Mouse (Mus musculus): ENCODE measurements at regions not wholly inside any gene's neighbourhood (a gene's known extent, or its start where the extent isn't known, plus 50 kb on each side); places are given as distances from the start of the nearest gene placed in this dataset.

- 71% methylated on average over 6 of the region's 6 CpGs for WGBS
- no peaks in the 10 kb centered on the region for H3K4me1 ChIP-seq (ENCODE audit: control insufficient read depth, insufficient read depth, insufficient read length)
- no peak overlapping the region for H3K27ac ChIP-seq (ENCODE audit: insufficient read depth, low read length)
- no peak for DNase-seq (ENCODE audit: low read depth in 1 of 2, low spot score in 2 of 2)
- no peaks in the 10 kb centered on the region for H3K36me3 ChIP-seq (ENCODE audit: control insufficient read depth, insufficient read depth, low read length)
- TF ChIP-seq CTCF (IDR thresholded peaks at IDR 0.05; ENCODE audit: extremely low read depth, insufficient read depth, insufficient read length, insufficient replicate concordance) (no peak), POLR2A (IDR thresholded peaks at IDR 0.05; ENCODE audit: low read depth, low read length) (no peak)
- no peak overlapping the region for H3K4me3 ChIP-seq (ENCODE audit: extremely low read depth, insufficient read depth, insufficient read length)
- no peaks in the 10 kb centered on the region for H3K27me3 ChIP-seq (ENCODE audit: control insufficient read depth, insufficient read depth, low read length)
Measured at GRCm38 (mm10) chr12:52622398-52622797, 76.8 kb upstream of the Akap6 start.

GRCm38 (mm10) chr12:52623416-52624108, 75.6 kb upstream of the Akap6 start:
- no peaks in the 10 kb centered on the region for H3K36me3 ChIP-seq (ENCODE audit: control insufficient read depth, insufficient read depth, low read length)
- no peak for DNase-seq (ENCODE audit: low read depth in 1 of 2, low spot score in 2 of 2)
- WGBS, result 90% methylated on average over 10 of the region's 10 CpGs
- no peak overlapping the region for H3K4me3 ChIP-seq (ENCODE audit: extremely low read depth, insufficient read depth, insufficient read length)
- H3K4me1 ChIP-seq (ENCODE audit: control insufficient read depth, insufficient read depth, insufficient read length), result no peaks in the 10 kb centered on the region
- no peaks in the 10 kb centered on the region for H3K27me3 ChIP-seq (ENCODE audit: control insufficient read depth, insufficient read depth, low read length)
- TF ChIP-seq POLR2A (IDR thresholded peaks at IDR 0.05; ENCODE audit: low read depth, low read length) (no peak), CTCF (IDR thresholded peaks at IDR 0.05; ENCODE audit: extremely low read depth, insufficient read depth, insufficient read length, insufficient replicate concordance) (no peak)
- H3K27ac ChIP-seq (ENCODE audit: insufficient read depth, low read length), result no peak overlapping the region

- no peak for TF ChIP-seq CTCF (IDR thresholded peaks at IDR 0.05; ENCODE audit: extremely low read depth, insufficient read depth, insufficient read length, insufficient replicate concordance)
- no peak for TF ChIP-seq POLR2A (IDR thresholded peaks at IDR 0.05; ENCODE audit: low read depth, low read length)
- Histone ChIP-seq H3K27ac (ENCODE audit: insufficient read depth, low read length) (no peak overlapping the region), H3K4me3 (ENCODE audit: extremely low read depth, insufficient read depth, insufficient read length) (no peak overlapping the region), H3K27me3 (ENCODE audit: control insufficient read depth, insufficient read depth, low read length) (no peaks in the 10 kb centered on the region), H3K36me3 (ENCODE audit: control insufficient read depth, insufficient read depth, low read length) (no peaks in the 10 kb centered on the region), H3K4me1 (ENCODE audit: control insufficient read depth, insufficient read depth, insufficient read length) (no peaks in the 10 kb centered on the region)
- 76% methylated on average over 1 of the region's 1 CpGs for WGBS
- DNase-seq (ENCODE audit: low read depth in 1 of 2, low spot score in 2 of 2), result no peak
Measured at GRCm38 (mm10) chr12:52624871-52625270, 74.3 kb upstream of the Akap6 start.

- H3K4me3 ChIP-seq (ENCODE audit: extremely low read depth, insufficient read depth, insufficient read length), result no peak overlapping the region
- WGBS, result 81% methylated on average over 5 of the region's 5 CpGs
- no peaks in the 10 kb centered on the region for H3K4me1 ChIP-seq (ENCODE audit: control insufficient read depth, insufficient read depth, insufficient read length)
- DNase-seq (ENCODE audit: low read depth in 1 of 2, low spot score in 2 of 2), result no peak
- TF ChIP-seq CTCF (IDR thresholded peaks at IDR 0.05; ENCODE audit: extremely low read depth, insufficient read depth, insufficient read length, insufficient replicate concordance) (no peak), POLR2A (IDR thresholded peaks at IDR 0.05; ENCODE audit: low read depth, low read length) (no peak)
- no peak overlapping the region for H3K27ac ChIP-seq (ENCODE audit: insufficient read depth, low read length)
- no peaks in the 10 kb centered on the region for H3K36me3 ChIP-seq (ENCODE audit: control insufficient read depth, insufficient read depth, low read length)
- H3K27me3 ChIP-seq (ENCODE audit: control insufficient read depth, insufficient read depth, low read length), result no peaks in the 10 kb centered on the region
Measured at GRCm38 (mm10) chr12:52628771-52629170, 70.4 kb upstream of the Akap6 start.

GRCm38 (mm10) chr12:52635121-52635878, 63.9 kb upstream of the Akap6 start:
- H3K36me3 ChIP-seq (ENCODE audit: control insufficient read depth, insufficient read depth, low read length), result no peaks in the 10 kb centered on the region
- 52% methylated on average over 8 of the region's 8 CpGs for WGBS
- no peak for DNase-seq (ENCODE audit: low read depth in 1 of 2, low spot score in 2 of 2)
- no peak overlapping the region for H3K4me3 ChIP-seq (ENCODE audit: extremely low read depth, insufficient read depth, insufficient read length)
- no peaks in the 10 kb centered on the region for H3K27me3 ChIP-seq (ENCODE audit: control insufficient read depth, insufficient read depth, low read length)
- no peak overlapping the region for H3K27ac ChIP-seq (ENCODE audit: insufficient read depth, low read length)
- TF ChIP-seq CTCF (IDR thresholded peaks at IDR 0.05; ENCODE audit: extremely low read depth, insufficient read depth, insufficient read length, insufficient replicate concordance), result no peak
- no peak for TF ChIP-seq POLR2A (IDR thresholded peaks at IDR 0.05; ENCODE audit: low read depth, low read length)
- H3K4me1 ChIP-seq (ENCODE audit: control insufficient read depth, insufficient read depth, insufficient read length), result no peaks in the 10 kb centered on the region

- no peaks in the 10 kb centered on the region for H3K36me3 ChIP-seq (ENCODE audit: control insufficient read depth, insufficient read depth, low read length)
- H3K4me1 ChIP-seq (ENCODE audit: control insufficient read depth, insufficient read depth, insufficient read length), result no peaks in the 10 kb centered on the region
- H3K4me3 ChIP-seq (ENCODE audit: extremely low read depth, insufficient read depth, insufficient read length), result no peak overlapping the region
- no peak overlapping the region for H3K27ac ChIP-seq (ENCODE audit: insufficient read depth, low read length)
- no peaks in the 10 kb centered on the region for H3K27me3 ChIP-seq (ENCODE audit: control insufficient read depth, insufficient read depth, low read length)
- WGBS, result 89% methylated on average over 6 of the region's 6 CpGs
- no peak for DNase-seq (ENCODE audit: low read depth in 1 of 2, low spot score in 2 of 2)
- TF ChIP-seq CTCF (IDR thresholded peaks at IDR 0.05; ENCODE audit: extremely low read depth, insufficient read depth, insufficient read length, insufficient replicate concordance), result no peak
- no peak for TF ChIP-seq POLR2A (IDR thresholded peaks at IDR 0.05; ENCODE audit: low read depth, low read length)
Measured at GRCm38 (mm10) chr12:52636186-52636881, 62.8 kb upstream of the Akap6 start.
